Mouse (Mus musculus) NIH3T3 (cell line): ENCODE measurements around the gene Gm10198.

Experiments used
- DNase-seq: peaks from one replicate; pipeline ENCODE4 v3.0.0-alpha.2; 2012; ENCODE audit warnings: low read depth

Gene Gm10198

DNA sequence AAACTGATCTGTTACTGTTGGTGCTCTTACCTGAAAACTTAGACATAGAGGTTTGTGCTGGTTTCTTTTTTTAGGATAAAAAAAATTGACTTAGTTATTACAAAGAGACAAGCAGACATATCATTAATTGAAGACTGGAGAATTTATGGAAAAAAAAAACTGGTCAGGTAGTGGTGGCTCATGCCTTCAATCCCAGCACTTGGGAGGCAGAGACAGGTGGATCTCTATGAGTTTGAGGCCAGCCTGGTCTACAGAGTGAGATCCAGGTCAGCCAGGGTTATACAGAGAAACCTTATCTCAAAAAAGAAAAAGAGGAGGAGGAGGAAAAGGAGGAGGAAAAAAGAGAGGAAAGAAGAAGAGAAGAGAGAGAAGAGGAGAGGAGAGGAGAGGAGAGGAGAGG is at the start of gene Gm10198:
Gene Gm10198, plus strand, starts transcription at position 301 of the 400 bp plus-strand sequence.
- no peak for DNase-seq

DNA sequence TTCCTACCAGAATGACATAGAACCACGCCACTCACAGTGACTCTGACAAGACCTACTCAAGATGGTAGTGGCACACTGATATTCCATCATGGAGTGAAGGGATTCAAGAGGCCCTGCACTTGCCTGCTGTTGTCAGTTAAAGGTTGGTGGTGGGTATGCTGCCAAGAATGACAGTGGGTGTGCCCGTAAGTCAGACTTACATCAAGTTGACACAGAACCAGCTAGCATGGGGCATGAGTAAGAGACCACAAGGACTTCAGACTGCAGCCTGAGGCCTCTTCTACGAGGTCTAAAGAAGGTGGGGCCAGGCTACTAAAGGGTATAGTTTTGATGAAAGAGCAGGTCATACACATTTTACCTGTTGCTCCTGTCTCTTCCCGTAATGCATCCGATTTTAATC is 47.3 kb upstream of the Gm10198 start:
- peak; percentile 22 for DNase-seq

DNA sequence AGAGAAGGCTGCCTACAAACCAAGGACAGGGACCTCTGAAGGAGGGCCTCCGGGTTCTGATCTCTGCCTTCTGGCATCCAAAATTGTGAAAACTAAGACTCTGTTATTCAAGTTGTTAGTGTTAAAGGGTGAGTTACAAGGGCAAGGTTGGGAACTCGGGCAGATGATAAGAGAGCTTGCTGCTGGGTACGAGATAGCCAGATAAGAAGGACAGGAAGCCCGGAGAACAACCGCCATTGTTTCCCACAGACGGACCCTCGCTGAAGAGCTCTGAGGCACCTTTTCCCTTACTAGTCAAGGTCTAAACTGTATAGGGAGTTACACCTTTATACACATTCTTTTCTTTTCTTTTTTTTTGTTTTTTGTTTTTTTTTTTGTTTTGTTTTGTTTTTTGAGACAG is 39.8 kb upstream of the Gm10198 start:
- DNase-seq, result no peak

DNA sequence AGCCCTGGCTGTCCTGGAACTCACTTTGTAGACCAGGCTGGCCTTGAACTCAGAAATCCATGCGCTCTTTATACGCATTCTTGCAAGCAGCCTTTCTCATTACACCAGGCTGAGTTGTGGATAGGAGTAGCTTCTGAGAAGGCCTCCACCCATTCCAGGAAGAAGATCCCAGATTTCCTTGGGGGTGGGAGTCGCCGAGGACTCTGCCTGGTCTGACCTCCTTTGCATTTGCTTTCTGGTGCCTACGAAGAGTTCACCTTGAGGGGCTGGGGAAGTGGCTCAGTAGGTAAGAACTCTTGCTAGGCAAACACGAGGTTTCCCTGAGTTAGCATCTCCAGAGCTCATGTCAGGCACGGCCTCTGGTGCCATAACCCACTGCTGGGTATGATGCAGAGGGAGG is 39.4 kb upstream of the Gm10198 start:
- no peak for DNase-seq

DNA sequence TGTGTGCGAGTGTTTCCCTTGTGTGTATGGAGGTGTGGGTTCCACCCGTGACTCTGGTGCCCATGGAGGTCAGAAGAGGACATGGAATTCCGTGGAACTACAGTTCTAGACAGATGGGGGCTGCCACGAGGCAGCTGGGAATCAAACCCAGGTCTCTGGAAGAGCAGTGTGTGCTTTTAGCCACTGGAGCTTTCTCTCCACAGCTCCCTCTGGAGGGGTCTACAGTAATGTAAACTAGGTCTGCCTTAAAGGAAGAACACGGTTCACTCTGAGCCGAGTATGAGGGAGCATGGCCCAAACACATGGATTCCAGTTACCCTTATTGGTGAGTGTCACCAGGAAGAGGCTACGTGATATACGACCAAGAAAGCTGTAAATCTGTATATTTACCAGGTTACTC is 38.6 kb upstream of the Gm10198 start:
- no peak for DNase-seq

DNA sequence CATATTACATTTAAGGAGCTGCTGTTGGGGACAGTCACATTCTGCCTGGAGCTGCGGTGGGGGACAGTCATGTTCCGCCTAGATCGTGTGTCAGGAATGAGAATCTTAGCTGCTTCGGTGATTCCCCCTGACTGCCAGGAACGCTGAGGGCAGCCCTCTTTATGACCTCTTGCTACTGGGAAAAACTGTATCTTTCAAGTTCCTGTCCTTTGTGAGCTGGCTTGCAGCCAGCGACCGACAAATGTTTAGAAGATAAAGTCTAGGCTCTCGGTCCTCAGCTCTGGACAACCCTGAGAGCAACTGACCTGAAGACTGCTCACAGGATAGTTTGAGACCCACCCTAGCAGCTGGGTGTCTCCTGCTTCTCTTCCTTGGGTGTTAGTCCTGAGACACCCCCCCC is 37.3 kb upstream of the Gm10198 start:
- no peak for DNase-seq

DNA sequence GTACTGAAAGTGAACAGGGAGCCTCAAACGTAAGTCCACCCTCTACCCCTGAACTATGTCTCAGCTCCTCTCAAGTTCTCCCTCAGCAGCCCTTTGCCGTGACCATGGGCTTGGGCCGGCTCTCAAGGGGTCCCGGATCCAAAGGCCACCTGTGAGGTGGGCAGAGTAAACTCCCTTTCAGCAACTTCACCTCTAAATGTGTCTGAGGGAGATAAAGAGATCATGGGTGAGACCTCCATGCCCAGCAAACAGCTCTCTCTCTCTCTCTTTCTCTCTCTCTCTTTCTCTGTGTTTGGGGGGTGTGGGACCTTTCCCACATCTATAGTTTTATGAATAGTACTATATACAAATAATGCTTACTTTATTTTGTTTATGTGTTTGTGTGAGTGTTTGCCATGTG is 36.2 kb upstream of the Gm10198 start:
- DNase-seq, result no peak

DNA sequence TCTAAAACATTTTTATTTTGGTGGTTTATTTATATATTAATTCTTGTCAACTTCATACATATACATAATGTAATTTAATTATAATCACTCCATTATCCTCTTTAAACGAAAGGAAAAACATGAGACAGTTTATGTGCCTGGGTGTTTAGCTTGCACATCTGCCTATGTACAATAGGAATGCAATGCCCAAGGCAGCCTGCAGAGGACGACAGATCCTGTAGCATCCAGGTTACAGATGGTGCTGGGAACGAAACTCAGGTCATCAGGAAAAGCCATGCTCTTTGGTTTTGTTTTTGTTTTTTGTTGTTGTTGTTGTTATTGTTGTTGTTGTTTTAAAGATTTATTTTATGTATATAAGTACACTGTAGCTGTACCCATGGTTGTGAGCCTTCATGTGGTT is 32.4 kb upstream of the Gm10198 start:
- no peak for DNase-seq

DNA sequence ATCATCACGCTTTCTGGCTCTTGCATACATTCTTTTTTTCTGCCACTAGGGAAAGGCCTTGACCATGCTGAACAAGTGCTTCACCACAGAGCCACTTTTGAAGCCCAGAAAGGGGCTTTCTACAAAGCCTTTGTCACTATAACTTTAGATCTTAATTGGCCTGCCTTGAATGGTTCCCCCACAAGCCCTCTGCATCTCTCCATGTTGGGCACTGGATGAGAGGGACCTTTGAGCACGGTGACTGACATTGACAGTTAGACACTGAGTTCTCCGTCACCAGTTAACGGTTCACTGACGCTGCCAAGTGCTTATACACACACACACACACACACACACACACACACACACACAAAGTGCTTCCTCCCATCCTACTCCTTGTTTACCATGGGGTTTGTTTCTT is 30.0 kb upstream of the Gm10198 start:
- no peak for DNase-seq

DNA sequence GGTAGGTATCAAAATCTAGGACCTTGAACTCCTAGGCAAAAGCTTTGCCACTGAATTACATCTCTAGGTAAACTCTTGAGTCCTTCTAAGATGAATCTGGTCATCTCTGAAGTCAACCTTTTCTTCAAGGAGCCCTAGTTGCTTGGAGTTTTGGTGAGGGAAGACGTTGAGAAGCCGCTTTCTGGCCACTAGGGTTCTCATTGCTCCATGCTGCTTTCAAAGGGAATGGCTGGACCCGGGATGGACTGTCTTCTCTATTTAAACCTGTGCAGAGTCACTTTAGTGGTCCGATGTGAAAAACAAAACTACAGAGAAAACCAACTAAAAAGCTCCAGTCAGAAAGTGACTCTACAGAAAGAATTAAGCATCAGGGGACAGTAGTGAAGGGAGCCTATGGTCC is 18.4 kb upstream of the Gm10198 start:
- peak; percentile 31 for DNase-seq

DNA sequence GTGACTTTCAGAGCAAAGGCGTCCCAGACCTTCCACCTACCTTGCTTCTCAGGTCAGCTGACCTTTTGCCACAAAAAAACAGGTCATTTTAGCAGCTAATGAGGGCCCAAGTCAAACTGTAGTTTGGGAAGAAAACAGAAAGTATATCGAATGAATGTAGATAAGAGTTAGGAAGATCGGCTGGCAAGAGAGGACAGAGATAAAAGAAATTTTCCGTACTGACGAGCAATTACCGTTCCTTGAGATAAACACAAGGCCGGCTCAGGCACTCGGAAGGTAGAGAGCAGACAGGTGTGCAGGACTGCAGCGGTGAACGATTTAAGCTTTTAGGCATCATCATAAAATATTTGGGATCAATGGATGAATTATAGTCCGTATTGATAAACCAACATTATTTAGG is 15.4 kb upstream of the Gm10198 start:
- DNase-seq, result no peak

DNA sequence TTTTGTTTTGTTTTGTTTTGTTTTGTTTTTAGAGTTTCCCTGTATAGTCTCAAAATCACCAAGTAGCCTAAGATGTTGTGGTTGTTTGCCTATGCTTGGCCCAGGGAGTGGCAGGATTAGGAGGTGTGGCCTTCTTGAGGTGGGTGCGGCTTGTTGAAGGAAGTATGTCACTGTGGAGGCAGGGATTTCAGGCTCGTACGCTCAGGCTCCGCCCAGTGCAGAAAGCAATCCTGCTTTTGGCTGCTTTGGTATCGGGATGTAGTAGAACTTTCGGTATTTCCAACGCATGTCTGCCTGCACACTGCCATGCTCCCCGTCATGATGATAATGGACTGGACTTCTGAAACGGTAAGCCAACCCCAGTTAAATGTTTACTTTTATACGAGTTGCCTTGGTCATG is 12.5 kb upstream of the Gm10198 start:
- DNase-seq, result no peak

DNA sequence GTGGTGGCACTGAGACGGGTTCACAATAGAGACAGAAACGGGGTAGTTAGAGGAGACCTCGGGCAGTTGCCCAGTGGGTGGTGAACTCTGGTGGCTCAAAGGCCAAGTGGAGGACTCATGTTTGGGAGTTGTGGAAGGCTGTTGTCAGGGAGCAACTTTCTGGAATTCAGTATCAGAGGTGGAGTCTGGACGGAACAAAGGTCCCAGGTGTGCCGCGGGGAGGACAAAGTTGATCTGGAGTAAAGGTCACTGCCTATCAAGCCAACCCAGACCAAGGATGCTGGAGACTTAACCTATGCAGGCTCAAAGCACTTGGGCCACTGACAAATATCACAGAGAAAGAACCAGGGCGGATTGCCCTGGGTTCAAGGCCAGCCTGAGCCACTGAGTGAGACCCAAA is 5.5 kb downstream of the Gm10198 start:
- no peak for DNase-seq

DNA sequence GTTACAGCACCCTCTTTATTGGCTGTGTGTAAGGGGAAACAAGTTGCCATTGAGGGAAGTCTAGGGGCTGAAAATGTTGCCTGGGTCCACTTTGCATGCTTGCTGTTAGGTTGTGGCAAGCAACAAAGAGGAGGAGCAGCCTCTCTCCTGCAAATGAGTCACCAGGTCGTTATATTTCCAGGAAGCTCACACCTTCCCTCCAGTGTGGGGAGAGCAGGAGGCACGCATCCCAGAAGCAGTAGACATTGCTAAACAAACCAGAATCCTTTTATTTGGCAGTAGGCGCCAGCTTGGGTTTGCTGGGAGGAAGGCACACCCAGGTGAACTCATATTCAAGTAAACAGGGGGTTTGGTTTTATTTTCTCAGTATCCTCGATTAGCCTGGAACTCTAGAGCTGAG is 8.8 kb downstream of the Gm10198 start:
- DNase-seq, result no peak

DNA sequence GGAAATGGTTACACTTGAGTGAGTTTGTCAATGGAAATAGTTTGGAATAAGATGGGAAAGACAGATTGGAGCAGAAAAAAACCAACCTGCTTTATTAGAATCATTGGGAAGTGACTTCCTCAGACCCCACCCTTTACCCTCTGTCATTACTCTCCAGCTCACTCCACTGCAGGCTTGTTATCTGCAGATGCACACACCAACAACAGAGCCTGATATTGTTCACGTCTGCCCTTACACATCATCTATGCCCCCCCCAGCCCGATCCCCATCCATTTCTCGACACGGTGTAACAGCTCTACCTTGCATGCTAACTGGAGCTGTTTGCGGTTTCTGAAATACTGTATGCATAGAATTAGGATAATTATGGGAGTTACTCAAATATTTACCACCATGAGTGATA is 12.2 kb downstream of the Gm10198 start:
- no peak for DNase-seq

DNA sequence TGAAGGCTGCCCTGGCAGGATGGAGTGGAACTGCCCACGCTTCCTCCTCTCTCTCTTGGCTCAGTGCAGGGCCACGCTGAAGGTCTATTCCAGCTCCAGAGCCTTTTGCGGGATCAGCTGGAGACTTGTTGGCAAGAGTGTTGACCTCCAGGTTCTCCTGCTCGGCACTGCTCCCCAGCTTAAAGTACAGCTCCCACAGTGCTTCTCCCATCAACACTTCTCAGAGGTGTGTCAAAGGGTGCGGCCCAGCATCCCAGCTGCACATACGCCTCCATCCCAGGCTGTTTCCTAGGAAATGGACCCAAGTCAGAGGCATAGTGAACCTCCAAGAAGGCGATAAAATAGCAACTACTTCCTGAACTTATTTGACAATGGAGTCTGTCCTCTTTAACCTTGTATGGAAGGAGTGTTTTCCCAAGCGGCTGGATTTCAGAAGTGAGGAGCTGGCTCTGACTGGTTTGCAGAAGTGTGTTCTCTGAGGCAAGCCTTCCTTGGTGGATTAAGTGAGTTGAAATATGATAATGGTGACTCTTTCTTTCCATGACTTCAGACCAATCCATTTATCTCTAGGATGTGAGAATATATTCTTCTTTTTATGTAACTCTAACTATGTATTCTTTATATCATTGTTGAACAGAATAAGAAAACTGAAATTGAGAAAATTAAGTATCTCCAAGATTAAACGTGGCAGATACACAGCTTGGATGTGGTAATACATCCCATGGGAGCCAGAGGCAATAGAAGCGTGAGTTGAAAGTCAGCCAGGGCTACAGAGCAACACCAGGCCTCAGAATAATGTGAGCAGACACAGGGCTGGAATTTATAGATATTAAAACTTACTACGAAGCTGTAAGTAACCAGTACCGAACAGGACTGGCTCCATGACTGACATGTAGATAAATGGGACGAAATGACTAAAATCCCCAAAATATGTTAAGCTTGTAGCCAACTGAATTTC is 23.9 kb downstream of the Gm10198 start:
- peak; percentile 71 for DNase-seq

DNA sequence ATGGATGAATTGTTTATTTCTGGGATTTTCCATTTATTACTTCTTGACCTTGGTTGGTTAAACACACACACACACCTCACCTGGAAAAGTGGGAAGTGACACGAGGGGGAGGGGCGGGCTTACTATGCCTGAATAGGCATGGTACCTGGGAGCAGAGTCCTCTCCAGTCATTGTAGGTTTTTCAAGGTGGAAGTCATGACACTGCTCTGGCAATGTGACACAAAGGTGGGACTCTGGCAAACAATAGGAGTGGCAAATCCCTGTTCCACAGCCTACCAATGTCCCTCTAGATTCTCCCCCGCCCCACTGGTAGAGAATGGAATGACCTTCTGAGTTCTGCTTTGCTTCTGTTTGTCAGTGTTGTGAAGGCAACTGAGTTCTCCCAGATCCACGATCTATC is 27.8 kb downstream of the Gm10198 start:
- no peak for DNase-seq

DNA sequence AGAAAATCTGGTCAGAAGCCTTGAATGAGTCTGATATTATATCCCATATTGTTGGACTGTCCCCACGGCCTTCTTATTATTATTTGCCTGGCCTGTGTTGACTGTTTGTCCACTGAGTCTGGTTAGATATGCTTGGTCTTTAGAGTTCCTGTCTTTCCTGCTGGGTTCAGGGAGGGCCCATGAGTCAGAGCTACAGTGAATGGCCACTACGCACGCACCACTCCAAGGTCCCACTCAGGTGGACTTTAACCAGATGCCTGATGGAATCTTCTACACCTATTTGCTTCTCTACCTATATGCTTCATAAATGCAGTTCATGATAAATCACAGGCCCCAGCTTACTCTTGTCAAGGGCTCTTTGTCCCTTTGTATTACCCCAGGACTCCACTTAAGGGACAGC is 29.8 kb downstream of the Gm10198 start:
- no peak for DNase-seq

DNA sequence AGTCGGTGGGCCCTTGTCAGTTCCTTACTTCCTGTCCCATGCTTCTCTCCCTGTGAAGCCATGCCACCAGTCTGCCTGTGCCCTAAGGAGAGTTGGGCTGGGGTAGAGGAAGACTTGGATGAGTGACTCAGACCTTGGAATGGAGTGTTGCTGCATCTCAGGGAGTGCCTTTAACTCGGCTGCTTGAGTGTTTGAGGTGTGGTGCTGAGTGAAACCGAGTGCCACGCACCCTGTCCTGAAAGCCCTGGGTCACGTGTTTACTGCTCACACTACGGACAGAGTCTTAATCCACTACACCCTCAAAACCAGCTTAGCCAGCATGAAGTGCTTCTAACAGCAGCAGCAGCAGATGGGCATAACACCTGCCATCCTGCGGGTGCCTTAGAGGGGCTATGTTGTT is 30.5 kb downstream of the Gm10198 start:
- no peak for DNase-seq

DNA sequence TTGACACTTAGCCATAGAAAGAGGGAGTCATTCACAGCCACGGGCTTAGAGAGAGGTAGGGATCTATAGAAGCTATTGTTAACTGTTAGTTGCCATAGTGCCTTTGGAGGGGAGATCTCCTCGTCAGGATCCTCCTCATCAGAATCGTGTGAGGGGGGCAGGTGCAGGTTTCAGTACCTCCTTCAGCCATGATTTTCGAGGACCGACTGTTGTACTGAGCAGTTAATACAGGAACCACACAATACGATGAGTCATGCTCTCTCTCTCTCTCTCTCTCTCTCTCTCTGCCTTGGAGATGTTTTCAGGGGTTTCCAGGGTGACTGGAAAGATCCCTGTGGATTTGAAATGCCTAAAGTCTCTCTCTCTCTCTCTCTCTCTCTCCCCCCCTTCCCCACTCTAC is 31.5 kb downstream of the Gm10198 start:
- no peak for DNase-seq

DNA sequence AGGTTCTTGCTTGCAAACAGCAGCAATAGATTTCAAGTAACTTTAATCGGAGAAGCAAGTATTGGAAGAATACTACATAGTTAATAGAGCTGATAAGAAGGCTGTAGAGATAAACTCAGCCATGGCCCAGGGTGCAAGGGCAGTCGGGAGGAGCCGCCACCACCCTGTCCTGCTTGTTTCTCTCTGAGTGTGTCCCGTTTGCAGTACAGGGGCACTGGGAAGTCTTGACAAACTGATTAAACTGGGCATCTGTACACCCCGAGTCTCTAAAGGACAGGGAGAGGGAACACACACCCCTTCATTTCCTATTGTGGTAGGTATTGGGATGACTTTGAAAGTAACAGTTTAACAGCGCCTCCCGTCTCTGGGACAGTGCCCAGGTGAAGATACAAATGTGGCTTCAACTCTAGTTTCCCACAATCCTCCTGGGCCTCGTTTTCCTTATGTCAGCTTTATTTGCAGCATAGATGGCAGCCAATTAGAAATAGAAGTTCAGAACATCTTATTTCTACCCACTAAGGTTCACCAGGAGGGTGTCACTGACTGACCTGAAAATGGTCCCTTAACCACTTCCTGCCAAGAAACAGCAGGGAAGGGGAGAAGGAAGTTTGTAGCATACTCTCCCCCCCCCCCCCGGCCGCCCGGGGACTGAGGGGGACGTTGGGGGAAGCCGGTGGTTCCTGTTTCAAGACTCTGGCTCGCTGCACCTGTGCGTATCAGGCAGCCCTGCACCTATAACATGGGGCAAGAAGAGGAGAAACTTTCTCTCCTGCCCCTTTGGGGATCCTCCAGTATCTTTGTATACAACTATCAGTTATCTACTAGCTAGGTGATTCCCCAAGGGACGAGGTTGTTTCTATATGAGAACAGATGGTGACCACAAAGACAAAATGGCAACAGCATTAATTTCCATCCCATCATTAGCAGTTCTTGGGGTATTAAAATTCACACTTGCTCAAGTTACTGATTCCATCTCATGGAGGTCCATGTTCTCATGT is 41.9 kb downstream of the Gm10198 start:
- DNase-seq, result no peak

DNA sequence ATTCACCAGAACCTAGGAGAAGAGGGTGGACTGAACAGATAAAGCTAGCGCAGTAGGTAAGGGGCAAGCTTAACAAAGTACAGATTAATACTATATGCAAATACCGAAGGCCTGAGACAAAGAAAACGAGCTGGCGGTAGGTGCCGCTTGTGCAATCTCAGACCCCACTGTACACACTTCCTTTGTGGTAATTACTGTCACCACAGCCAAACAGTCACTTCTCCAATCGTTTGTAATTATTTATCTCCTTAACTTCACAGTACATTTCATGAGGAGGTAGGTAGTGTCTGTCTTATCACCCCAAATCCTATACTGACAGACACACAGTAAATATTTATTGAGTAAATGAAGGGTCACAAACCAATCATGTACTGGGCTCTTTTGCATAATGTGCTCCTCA is 47.7 kb downstream of the Gm10198 start:
- DNase-seq, result no peak
